Mouse (Mus musculus): Measurements from ENCODE around the gene Tnfaip8l3.

Gene Tnfaip8l3

DNA sequence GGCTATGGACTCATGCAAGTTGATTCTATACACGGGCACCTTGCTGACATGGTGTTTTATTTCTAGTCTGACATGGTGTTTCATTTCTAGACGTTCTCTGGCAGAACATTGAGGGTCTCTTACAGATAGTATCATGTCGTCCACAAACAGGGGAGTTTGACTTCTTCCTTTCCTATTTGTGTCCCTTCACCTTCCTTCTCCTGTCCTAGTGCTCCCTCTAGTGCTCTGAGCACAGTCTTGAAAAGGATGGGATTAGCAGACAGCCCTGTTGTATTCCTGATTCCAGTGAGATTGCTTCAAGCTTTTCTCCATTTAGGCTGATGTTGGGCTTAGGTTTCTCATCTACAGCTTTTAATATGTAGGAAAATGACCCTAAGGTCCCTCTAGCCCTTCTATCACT is 81.2 kb downstream of the Tnfaip8l3 start:
- peak; percentile 8 for DNase-seq

DNA sequence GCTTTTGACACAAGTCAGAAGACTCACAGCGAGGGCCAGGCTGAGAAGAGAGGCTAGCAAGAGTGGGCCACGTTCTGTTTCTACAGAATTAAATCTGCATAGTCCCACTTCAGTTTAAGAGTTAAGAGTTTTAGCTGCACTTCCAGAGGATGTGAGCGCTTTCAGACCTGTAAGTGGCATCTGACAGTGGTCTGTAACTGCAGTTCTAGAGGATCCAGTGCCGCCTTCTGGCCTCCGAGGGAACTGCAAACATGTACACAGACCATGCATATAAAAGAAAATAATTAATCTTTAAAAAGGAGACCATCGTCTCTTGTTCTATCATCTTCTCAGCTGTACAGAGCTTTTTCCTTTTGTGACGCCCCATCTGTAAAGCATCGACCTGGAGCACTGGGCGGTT is 83.3 kb downstream of the Tnfaip8l3 start:
- peak; percentile 48 for DNase-seq

DNA sequence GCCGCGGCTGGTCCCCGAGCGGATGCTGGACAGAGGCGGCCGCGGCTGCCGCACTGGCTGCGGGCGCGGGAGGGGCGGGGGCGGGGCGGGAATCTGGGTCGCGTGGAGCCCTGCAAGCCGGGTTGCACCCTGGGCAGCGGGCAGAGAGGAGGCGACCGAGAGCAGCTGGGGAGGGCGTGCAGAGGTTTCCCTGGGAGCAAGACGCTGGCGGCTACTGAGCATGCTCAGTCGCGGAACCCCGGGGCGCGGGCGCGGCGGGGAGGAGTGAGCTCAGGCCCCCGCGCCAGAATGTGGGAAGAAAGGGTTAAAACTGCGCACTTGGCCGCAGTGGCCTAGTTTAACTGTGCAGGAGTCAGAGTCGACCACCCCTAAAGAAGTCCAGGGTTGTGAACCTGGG is 93.1 kb downstream of the Tnfaip8l3 start, which contains the start of gene Elmod1:
Gene Elmod1, minus strand, starts transcription at position 180 of the 397 bp plus-strand sequence.
- peak; percentile 12 for DNase-seq

DNA sequence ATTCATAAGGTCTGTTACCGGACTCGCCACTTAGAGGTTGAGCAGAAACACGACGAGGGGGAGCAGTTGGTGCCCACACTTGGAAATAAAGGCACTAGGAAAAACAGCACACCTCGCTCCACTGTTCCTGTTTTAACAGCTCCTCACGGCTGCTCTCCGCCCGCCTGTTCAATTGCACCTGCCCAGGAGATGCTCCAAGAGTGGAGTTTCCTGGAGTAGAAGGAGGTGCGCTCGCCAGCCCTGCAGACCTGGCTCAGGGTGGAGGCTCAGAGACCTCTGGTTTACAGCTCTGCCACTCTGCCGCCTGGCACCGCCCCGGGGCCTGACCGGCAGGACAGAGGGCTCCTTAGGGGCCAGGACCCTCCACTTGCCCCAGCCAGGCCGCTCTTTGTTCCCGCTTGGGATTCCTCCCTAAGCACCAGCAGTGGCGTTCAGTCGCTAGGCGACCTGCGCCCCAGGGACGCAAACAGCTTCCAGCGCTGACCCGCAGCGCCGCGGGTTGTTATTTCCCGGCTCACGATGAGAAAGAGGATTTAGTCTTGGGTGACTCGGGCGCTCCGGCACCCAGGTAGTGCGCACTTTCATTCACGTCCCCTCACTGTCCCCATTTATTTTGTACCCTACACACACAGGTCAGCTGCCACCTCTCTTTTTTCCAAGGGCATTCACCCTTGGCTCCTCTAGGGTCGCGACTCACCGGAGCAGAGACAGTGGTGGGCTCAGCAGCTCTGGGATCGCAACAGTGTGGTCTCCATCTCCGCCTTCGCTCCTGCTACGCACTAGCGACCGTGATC is 93.7 kb downstream of the Tnfaip8l3 start:
- DNase-seq: no peak

DNA sequence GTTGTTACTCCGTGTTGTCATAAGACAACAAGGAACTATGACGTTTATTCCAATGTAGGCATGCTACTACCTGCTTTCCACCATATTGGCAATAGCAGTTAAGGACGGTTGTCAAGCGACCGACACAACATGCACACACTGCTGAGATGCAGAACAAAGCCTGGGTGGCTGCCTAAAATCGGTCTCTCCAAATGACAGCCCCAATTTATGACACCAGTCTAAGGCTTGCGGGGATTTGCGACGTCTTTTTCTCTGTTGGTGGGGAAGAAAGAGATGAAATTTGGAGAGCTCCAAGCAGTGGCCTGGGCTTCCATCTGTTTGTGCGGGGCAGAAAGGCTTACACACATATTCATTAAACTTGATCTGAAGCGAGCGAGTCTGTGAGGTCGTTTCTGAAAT is 94.3 kb downstream of the Tnfaip8l3 start:
- no peak for DNase-seq

All from lung, postnatal 36 days (tissue).